Mouse (Mus musculus) liver, embryonic 16.5 days (tissue): ENCODE measurements at regions not wholly inside any gene's neighbourhood (a gene's known extent, or its start where the extent isn't known, plus 50 kb on each side); places are given as distances from the start of the nearest gene placed in this dataset.
A peak's percentile ranks its signal among the peaks of the same experiment; 100 is the strongest.

ENCODE experiments used
- ATAC-seq: fragments of 200-750 bp; cut with Nextera tagmentation; 2 replicates; pipeline ENCODE4 v1.8.0; 2017; ENCODE audit warnings: low read depth, mild to moderate bottlenecking, moderate number of reproducible peaks, moderate library complexity
- H3K27ac ChIP-seq: fragments of 300-500 bp; sonication (generic); 2 replicates; pipeline ENCODE4 v1.5.1; 2014; ENCODE audit warnings: mild to moderate bottlenecking, low read length
- H3K27me3 ChIP-seq: fragments of 300-500 bp; sonication (generic); 2 replicates; pipeline ENCODE4 v1.6.1; 2014; ENCODE audit warnings: low read depth, low read length, mixed read lengths; ENCODE audit not compliant: control insufficient read depth, insufficient read depth
- H3K36me3 ChIP-seq: fragments of 300-500 bp; sonication (generic); 2 replicates; pipeline ENCODE4 v1.6.1; 2014; ENCODE audit warnings: mild to moderate bottlenecking; ENCODE audit not compliant: control insufficient read depth, insufficient read depth
- H3K4me1 ChIP-seq: fragments of 300-500 bp; sonication (generic); 2 replicates; pipeline ENCODE4 v1.6.1; 2014; ENCODE audit warnings: low read depth, low read length, mixed read lengths; ENCODE audit not compliant: control insufficient read depth
- H3K4me2 ChIP-seq: fragments of 300-500 bp; sonication (generic); 2 replicates; pipeline ENCODE4 v1.6.1; 2014; ENCODE audit warnings: low read depth, low read length, mixed read lengths
- H3K4me3 ChIP-seq: fragments of 300-500 bp; sonication (generic); 2 replicates; pipeline ENCODE4 v1.5.1; 2014; ENCODE audit warnings: low read depth, mild to moderate bottlenecking, low read length
- H3K9ac ChIP-seq: fragments of 300-500 bp; sonication (generic); 2 replicates; pipeline ENCODE4 v1.6.1; 2014; ENCODE audit warnings: low read depth, low read length
- H3K9me3 ChIP-seq: fragments of 300-500 bp; sonication (generic); replicated peaks from 2 replicates; pipeline ENCODE4 v1.6.1; 2016; ENCODE audit warnings: low read length; ENCODE audit not compliant: control insufficient read depth
- WGBS: fragments of 180-500 bp; shearing (Covaris S2); extraction: QIAGEN DNeasy Blood & Tissue Kit; methylation state at CpG from one replicate; pipeline ENCODE4 v1.1.7; 2014; ENCODE audit not compliant: insufficient replicate concordance; 5-methylcytosine and 5-hydroxymethylcytosine counted together

GRCm38 (mm10) chr4:33641883-33642282, 282.5 kb upstream of the Cnr1 start:
- no peak overlapping the region for H3K4me2 ChIP-seq
- no peaks in the 10 kb centered on the region for H3K27me3 ChIP-seq
- H3K9ac ChIP-seq = no peak overlapping the region
- H3K4me3 ChIP-seq = no peak overlapping the region
- no peaks in the 10 kb centered on the region for H3K4me1 ChIP-seq
- no peak overlapping the region for H3K27ac ChIP-seq
- WGBS = 60% methylated on average over 6 of the region's 6 CpGs
- no peaks in the 10 kb centered on the region for H3K36me3 ChIP-seq
- no peaks in the 10 kb centered on the region for H3K9me3 ChIP-seq
- ATAC-seq = no peak

- Histone ChIP-seq H3K27me3 (no peaks in the 10 kb centered on the region), H3K4me1 (no peaks in the 10 kb centered on the region), H3K27ac (no peak overlapping the region), H3K9me3 (no peaks in the 10 kb centered on the region), H3K4me3 (no peak overlapping the region), H3K4me2 (no peak overlapping the region), H3K36me3 (no peaks in the 10 kb centered on the region), H3K9ac (no peak overlapping the region)
- no peak for ATAC-seq
- WGBS = 74% methylated on average over 13 of the region's 13 CpGs
Measured at GRCm38 (mm10) chr4:33642526-33642925, 281.9 kb upstream of the Cnr1 start.

GRCm38 (mm10) chr4:33645217-33645616, 279.2 kb upstream of the Cnr1 start:
- Histone ChIP-seq H3K9ac (no peak overlapping the region), H3K4me1 (no peaks in the 10 kb centered on the region), H3K4me2 (no peak overlapping the region), H3K36me3 (no peaks in the 10 kb centered on the region), H3K9me3 (no peaks in the 10 kb centered on the region), H3K27me3 (no peaks in the 10 kb centered on the region), H3K27ac (no peak overlapping the region), H3K4me3 (no peak overlapping the region)
- no peak for ATAC-seq
- 56% methylated on average over 2 of the region's 2 CpGs for WGBS

DNA sequence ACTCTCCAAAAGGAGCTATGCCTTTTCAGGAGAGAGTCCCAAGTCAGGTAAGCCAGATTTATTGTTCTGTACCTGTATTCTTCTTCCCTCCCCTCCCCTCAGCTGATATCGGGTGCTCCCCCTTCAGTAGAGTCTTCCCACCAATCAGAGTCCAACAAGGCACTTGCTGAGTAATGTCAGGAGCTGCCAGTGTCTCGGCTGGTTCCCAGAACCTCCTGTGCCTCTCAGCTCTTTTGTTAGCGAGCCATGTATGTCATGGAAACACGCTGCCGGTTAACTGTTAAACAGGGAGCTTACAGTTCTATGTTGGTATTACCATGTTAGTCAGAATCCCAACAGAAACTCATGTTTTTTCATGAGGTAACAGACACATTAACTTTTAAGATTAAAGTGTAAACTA, 273.1 kb upstream of the Cnr1 start:
- Histone ChIP-seq H3K27ac (no peak overlapping the region), H3K4me1 (no peaks in the 10 kb centered on the region), H3K9me3 (no peaks in the 10 kb centered on the region), H3K4me2 (no peak overlapping the region), H3K27me3 (no peaks in the 10 kb centered on the region), H3K4me3 (no peak overlapping the region), H3K9ac (no peak overlapping the region), H3K36me3 (no peaks in the 10 kb centered on the region)
- ATAC-seq = no peak
- 68% methylated on average over 5 of the region's 5 CpGs for WGBS

DNA sequence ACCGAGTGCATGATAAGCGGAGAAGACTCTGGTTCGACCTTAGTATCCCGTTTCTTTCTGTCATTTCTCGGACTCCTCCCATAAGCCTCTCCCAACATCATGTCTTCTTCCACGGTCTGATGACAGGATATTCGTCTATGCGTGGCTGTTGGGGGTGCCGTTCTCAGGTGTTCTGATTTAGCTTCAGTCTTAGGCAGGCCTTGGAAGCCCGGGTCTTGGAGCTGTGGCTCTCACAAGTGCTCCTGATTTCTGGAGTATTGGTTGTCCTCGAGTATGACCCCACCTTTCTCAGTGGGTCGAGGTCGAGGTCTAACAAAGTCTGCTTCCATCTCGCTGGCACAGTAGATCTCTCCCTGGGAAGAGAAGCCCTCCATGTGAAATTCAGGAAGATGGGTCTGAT, 264.6 kb upstream of the Cnr1 start:
- H3K9ac ChIP-seq = no peak overlapping the region
- H3K36me3 ChIP-seq = no peaks in the 10 kb centered on the region
- no peaks in the 10 kb centered on the region for H3K27me3 ChIP-seq
- no peak overlapping the region for H3K4me2 ChIP-seq
- peaks cover 9% of the 10 kb centered on the region for H3K4me1 ChIP-seq
- WGBS = 72% methylated on average over 14 of the region's 14 CpGs
- ATAC-seq = no peak
- H3K4me3 ChIP-seq = no peak overlapping the region
- H3K9me3 ChIP-seq = no peaks in the 10 kb centered on the region
- H3K27ac ChIP-seq = no peak overlapping the region

- H3K4me2 ChIP-seq = no peak overlapping the region
- peaks cover 9% of the 10 kb centered on the region for H3K4me1 ChIP-seq
- no peaks in the 10 kb centered on the region for H3K27me3 ChIP-seq
- no peaks in the 10 kb centered on the region for H3K9me3 ChIP-seq
- H3K9ac ChIP-seq = no peak overlapping the region
- WGBS = 57% methylated on average over 5 of the region's 5 CpGs
- no peaks in the 10 kb centered on the region for H3K36me3 ChIP-seq
- no peak for ATAC-seq
- H3K4me3 ChIP-seq = no peak overlapping the region
- no peak overlapping the region for H3K27ac ChIP-seq
Measured at GRCm38 (mm10) chr4:33660553-33660952, 263.8 kb upstream of the Cnr1 start.

DNA sequence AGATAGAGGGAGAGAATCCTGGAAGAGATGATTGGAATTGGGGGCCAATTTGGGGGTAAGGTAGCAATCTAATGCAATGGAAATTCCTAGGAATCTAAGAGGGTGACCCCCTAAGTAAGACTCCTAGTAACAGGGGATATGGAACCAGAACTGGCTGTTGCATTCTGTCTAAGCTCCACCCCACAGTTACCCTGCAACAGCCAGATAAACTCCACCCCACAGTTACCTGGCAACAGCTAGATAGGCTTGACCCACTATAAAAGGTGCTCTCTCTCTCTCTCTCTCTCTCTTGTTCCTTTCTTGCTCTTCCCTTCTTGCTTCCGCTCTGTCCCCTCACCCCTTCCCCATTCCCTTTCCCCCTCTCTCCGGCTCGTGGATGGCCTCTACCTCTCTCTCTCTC, 262.5 kb upstream of the Cnr1 start:
- peak; percentile 88 for ATAC-seq
- Histone ChIP-seq H3K36me3 (no peaks in the 10 kb centered on the region), H3K4me3 (no peak overlapping the region), H3K9ac (no peak overlapping the region), H3K4me1 (peaks cover 9% of the 10 kb centered on the region), H3K4me2 (peak overlapping the region; percentile 15), H3K27me3 (no peaks in the 10 kb centered on the region), H3K9me3 (no peaks in the 10 kb centered on the region), H3K27ac (no peak overlapping the region)
- WGBS = 64% methylated on average over 3 of the region's 3 CpGs

DNA sequence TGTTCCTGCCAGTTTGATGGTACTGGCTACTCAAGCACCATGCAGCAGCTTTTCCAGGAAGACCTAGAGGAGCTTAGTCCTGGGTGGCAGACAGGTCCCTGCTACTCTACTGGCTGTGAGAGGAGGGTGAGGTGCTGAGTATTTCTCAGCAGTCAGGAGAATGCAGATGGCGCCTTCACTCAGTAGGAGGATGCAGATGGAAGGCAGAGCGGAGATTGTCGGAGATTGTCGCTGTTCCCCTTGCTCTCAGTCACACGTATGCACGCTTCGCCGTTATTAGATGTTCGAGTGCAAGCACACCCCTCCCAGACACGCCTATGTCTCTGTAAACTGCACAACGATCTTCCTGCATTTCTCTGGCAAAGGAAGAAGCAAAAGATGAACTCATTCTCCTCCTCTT, 261.4 kb upstream of the Cnr1 start:
- Histone ChIP-seq H3K27ac (no peak overlapping the region), H3K9ac (no peak overlapping the region), H3K36me3 (no peaks in the 10 kb centered on the region), H3K4me1 (peaks cover 9% of the 10 kb centered on the region), H3K27me3 (no peaks in the 10 kb centered on the region), H3K4me3 (no peak overlapping the region), H3K9me3 (no peaks in the 10 kb centered on the region), H3K4me2 (no peak overlapping the region)
- no peak for ATAC-seq
- 59% methylated on average over 11 of the region's 11 CpGs for WGBS

DNA sequence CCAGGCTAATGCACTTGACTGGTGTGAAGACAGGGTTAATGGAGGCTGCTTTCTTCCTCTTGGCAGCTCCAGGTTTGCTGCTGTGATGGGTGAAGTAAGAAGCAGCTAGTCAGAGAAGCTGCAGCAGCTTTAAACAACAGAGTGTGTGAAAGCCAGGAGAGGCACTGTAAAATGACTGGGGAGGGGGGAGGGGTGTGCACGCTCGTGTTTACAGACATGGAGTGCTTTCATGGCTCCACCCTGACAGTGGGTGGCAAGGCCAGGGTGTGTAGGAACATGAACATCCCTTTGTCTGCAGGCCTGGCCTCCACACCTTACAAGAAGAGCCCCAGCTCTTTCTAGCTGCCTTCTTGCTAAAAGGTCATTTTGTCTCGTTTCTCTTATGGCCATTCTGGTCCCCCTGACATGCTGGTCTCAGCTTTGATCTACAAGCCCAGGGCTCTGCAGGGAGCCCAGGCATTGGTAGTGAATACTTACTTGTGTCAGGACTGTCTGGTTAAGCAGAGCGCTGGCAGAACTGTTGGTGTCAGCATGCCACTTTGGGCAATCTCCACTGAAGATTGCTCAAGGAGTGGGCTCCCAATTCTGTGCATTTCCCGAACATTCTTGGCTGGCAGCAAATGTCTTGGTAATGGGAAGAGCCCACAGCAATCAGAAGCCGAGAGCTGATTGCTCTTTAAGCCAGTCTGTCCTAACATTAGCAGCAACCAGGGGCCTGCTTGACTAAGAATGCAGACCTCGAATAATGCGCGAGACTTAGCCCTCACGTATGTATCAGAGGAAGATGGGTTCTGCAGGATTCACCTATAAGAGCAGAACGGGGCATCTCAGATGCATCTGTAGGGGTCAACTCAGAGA, 260.5 kb upstream of the Cnr1 start:
- H3K36me3 ChIP-seq = no peaks in the 10 kb centered on the region
- ATAC-seq = no peak
- no peak overlapping the region for H3K4me3 ChIP-seq
- no peak overlapping the region for H3K27ac ChIP-seq
- H3K9ac ChIP-seq = no peak overlapping the region
- WGBS = 55% methylated on average over 11 of the region's 11 CpGs
- H3K4me2 ChIP-seq = no peak overlapping the region
- peaks cover 9% of the 10 kb centered on the region for H3K4me1 ChIP-seq
- H3K9me3 ChIP-seq = no peaks in the 10 kb centered on the region
- H3K27me3 ChIP-seq = no peaks in the 10 kb centered on the region
